Mouse (Mus musculus): Measurements from ENCODE around the gene Gsc2. TPM values are rescaled to one million over a fixed set of nuclear protein-coding genes. Genes with fewer than 3 reads are reported as not detected.

Gene Gsc2
- polyA plus RNA-seq, 2 experiments from 2014 or later = not detected

DNA sequence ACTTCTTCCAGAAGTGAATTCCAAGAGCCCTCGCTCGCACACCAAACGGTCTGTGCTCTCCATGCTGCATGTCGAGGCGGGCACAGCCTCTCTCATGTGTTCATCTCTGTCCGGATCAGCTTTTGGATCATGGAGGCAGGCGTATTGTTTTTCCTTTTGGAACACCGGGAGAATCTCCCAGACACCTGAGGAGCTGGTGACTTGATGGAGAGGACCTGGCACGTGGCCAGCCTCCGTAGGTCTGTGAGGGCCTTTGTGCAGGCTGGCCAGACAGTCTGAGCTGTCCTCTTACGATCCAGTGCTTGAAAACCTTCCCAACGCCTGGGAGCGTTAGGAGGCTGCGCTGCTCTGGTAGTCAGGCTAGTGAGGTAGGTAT, 7.3 kb upstream of the Gsc2 start:
- no peak for ATAC-seq

DNA sequence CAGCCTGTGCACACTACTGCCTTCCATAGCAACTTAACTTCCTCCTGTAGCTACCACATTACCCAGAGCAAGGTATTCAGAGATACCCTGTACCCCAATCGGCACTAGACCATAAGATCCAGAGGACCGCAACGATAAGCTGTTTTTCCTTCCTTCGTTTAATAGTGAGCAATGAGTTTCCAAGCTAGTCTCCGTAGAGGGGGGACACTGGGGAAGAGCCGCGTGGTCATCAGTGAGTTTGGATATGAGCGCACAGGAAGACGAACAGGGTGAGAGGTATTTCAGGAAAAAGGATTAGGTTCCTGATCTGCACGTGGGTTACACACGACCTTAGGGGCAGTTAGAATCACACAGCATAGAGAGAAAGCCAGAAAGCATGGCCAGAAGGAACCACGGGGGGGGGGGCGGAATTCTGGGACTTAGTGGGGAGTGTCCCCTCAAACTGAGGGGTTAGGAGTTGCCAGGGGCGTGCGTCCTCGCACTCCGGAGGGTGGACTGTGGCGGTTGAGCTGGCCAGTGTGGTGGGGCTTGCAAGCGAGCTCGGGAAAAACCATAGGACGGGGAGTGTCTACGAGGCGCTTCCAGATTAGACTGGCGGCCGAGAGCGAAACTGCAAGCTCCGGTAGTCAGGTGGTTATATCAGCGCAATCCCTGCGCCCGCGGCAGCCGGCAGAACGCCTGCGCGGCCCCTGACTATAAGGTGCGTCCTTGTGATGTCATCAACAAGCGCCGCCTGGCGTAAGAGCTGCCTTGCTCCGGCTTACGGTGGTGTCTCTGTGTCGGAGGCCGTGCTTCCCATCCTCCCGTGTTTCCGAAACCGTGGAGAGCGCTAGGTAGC, 6.7 kb upstream of the Gsc2 start:
- ATAC-seq = peak; percentile 95

DNA sequence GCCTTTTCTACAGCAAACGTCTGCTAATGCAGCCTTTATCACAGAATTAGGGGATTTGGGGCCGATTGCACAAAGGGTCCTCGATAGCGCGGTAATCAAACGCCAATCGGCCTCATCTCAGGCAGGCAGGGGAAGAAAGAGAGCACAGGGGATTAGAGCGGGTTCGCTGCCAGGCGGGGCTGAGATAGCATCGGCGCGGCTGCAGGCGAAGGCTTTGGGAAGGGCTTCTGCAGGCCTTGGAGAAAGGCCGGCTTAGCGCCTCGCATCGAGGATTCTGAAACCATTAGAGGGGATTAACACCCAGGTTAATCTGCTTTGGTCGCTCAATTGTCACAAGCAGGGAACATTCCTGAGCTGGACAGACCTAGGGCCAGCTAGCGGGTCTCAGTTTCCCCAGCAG, 5.7 kb upstream of the Gsc2 start:
- ATAC-seq = no peak

DNA sequence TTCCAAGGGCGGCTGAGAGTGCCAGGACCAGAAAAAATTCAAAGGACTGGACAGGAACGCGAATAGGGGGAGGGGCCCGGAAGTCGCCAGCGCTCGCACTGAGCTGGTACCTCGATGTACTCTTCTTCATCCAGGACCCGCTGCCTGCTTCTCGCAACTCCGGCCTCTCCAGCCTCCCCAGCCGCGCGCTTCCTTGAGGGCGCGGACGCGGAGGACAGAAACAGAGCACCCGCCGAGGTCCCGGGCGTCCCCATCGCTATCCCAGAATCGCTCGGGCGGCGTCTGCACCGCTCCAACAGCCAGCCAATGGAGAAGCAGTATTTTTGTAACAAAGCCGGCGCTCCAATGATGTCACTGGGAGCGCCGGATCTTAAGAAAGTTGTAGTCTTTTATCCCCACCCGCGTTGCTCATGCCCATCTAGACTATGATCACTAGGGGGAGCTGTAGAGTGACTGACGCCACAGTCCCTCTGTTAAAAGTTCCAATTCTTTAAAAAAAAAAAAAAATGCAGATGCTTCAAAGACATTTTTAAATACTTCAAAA, 3.7 kb downstream of the Gsc2 start, which contains the start of gene Ess2:
Gene Ess2 (minus strand): TSS at position 297 of the 544 bp plus-strand sequence.
- ATAC-seq = peak; percentile 100

DNA sequence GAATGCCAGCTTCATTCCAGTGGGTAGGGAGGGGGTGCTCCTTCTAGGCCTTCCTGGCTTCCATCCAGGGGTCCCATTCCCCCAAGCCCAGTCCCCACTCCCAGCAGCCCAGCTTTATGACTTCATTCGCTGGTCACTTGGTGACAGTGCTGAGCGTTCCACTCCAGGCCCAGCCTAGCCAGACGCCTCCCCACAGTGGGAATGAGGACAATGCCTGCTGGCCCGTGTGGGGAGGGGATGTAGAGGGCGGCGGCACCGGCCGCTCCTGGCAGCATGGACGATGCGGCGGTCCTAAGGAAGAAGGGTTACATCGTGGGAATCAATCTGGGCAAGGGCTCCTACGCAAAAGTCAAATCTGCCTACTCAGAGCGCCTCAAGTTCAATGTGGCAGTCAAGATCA, 16.4 kb downstream of the Gsc2 start, which contains the start of the genes Dgcr2 and Tssk2:
Gene Dgcr2 (minus strand): TSS at position 101 of the 400 bp plus-strand sequence.
Gene Tssk2 (plus strand): TSS at position 176 of the 400 bp plus-strand sequence.
- no peak for ATAC-seq

DNA sequence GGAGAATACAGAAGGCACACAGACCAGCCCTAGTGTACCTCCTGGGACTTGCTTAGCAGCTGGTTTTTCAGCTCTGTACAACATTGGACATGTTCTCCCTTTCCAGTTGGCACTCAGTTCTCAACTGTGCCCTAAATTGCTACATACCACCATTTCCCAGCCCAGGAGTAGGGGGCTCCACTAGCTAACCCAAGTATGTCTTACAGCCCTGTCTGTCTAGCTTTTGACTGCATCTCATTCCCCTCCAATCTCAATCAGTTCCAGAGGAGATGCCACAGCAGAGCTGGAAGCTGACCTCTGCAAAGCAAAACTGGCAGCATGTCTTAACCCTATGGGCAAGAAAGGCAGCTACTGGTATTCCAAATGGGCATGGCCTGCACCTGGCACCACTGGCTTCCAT, 18.8 kb downstream of the Gsc2 start:
- no peak for ATAC-seq

DNA sequence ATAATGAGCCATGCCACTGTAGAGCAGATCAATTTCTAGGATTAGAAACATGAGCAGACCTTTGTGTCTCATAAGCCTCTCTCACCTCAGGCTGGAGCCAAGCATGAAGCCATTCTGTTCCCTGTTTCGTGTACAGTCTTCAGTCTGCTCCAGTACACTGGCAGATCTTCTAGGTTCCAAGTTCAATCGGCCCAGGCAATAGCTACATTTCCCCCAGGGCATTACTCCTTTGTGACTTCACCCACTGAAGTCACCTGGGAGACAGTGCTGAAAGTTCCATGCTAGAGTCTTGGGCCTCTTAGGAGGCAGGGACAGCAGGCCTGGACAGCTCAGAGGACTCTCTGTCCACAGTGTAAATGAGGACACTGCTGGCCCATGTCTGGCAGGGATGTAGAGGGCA, 20.9 kb downstream of the Gsc2 start, which contains the start of gene Tssk1:
Gene Tssk1 (plus strand): TSS at position 301 of the 400 bp plus-strand sequence.
- no peak for ATAC-seq

DNA sequence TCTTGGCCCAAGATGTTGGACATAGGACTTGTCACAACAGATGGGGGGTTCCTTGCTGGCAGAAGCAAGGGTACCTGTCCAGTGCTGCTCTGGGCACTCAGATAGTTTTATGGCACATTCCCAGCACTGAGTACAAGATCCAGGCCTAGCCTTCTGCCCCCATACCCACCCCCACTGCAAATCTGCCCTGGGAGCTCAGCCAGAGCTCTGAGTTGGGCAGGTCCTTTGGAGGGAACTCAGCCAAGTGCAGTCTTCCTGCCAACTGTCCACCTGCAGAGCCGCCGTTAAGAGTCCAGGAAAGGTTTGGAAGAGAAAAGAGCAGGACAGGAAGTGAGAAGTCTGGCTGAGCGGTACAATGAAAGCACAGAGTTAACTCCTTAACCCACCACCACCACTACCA, 22.3 kb downstream of the Gsc2 start:
- ATAC-seq = no peak

DNA sequence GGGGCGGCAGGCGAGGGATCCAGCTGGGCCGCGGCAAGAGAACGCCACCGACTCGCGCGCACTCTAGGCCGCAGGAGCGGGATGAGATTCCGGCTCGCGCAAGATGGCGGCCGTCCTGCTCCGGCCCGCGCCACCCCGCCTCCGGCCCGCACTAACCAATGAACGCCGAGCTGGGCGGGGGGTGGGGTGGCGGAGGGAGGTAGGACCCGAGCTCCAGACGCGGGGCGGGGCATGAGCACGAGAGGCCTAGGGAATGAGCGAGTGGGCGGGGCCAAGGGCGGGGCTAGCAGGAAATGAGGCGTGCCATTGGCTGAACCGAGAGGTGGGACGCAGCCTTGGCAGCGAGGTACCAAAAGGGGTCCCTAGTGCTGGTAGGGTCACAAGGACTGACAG, 23.3 kb downstream of the Gsc2 start, which contains the start of gene Gm20518:
Gene Gm20518 (minus strand): TSS at position 105 of the 393 bp plus-strand sequence.
- peak; percentile 93 for ATAC-seq

DNA sequence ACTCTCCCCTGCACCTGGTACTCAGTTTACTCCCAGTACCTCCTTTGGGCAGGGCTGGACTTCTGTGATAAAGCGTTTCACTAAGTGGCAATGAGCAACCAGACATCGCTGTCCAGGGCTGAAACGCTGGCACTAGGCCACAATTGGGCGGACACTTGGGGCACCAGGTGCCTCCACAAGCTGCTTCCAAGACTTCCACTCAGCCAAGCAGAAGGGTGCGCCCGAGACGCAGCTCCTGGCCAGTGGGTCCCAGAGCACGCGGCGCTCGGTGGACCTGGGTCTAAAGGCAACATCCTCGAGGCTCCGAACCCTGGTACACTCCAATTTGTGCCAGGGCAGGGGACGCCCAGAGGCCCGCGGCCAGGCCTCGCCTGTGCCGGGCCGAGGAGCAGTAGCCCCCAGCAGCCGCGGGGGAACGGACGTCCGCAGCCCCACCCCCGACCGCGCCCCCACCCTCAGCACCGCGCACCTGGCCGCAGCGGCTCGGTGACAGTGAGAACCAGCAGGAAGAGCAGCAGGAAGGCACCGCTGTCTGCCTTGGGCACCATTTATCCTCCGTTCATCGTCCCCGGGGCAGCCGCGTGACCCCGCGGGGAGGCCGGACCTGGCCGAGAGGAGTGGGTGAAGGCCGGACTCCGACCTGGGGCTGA, 23.8 kb downstream of the Gsc2 start:
- peak; percentile 44 for ATAC-seq

DNA sequence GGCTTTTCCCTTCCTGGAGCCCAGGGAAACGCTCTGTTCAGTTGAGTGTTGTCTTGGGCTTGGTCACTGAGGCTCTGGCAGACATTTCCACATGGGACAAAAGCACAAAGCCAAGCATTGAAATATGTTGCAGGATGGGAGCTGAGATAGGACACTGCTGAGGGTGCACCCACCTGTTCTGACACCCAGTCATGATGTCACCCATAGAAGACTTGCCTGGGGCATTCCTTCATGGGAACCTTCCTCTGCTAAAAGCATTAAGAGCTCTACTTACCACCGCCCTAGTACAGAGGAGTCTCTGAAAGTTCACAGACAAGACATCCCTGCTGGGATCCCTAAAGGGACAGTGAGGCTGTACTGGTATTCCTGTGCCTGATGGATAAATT, 24.5 kb downstream of the Gsc2 start:
- no peak for ATAC-seq

DNA sequence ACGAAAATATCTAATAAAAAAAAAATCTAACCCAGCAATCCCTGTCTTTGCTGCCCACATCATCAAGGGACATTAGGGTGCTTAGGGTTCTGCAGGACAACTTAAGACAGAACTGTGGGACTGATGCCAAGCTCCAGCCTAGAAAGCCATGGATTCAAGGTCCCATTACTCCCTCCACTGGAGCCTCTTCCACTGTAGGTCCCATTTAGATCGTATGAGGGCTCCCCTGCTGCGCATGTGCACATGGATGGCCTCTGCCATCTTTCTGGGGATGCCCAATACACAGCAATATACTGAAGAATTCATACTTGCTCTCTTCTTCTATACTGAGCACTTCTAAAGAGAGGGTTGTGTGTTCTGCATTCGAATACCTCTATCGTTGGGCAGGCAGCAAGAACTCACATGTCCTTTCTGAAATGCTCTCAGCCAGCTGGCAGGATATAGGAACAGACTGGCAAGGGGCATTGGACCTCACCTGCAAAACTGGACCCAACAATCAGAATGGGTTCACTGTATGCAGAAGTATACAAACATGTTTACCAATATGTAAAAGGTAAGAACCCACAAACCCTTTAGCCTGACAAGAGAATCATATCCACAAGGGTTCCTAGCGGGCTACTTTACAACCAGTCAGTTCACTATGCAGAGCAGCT, 25.0 kb downstream of the Gsc2 start:
- no peak for ATAC-seq

DNA sequence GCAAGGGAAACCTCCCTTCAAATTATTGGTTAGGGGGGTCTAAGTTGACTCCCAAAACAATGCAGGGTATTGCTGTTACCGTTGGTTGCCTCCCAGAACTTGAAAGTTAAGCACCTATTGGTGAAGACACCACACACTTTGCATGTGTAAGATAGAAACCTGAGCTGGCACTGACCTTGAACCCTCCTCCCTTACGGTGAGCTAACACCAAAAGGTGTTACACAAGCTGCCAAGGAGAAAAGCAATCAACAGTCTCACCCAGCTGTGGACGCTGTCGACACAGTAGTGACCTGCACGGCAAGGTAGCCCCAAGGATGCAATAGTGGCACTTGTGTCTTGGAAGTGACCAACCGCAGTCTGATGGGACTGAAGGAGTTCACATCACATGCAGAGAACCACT, 30.7 kb downstream of the Gsc2 start:
- ATAC-seq = no peak

DNA sequence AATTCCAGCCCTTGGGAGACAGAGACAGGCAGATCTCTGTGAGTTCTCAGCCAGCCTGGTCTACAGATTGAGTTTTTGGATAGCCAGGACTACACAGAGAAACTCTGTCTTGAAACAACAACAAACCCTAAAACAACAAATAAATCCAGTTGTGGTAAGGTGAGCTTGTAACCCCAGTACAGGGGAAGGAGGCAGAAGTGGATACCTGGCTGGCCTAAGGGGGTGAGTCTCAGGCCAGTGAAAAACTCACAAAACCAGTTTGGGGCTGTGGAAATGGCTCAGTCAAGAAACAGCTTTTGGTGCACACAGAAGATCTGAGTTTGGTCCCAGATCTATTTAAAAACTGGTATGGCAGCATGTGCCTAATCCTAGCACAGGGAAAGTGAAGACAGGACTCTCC, 32.7 kb downstream of the Gsc2 start:
- no peak for ATAC-seq

DNA sequence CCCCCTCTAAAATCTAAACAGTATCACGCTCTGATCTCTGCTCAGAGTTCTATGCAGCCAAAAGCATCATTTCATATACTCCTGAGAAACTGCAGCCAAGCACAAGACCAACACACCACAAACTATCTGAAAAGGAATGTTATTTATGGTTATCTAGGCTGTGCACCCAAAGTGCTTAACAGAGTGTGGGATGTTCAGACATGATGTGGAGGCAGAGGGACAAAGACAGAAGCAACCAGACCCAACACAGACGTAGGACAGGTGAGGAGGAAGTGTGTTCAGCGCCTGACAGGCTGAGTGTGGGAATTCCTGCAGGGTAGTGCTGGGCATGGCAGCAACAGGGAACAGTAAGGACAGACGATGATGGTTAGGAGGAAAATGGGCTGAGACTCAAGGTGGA, 35.3 kb downstream of the Gsc2 start:
- no peak for ATAC-seq

DNA sequence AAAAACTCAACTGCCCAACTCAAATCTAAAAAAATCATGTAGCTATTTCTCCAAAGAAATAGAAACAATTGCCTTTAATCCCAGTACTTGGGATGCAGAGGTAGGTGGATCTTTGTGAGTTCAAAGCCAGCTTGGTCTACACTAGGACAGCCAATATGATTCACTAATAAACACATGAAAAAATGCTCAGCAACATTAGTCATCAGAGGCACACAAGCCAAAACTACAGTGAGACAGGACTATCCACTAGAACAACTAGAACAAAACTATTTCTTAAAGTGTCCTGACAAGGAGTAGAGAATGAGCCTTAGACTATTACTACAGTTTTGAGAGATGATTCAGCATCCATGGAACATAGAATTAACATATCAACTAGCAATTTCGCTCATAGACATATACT, 38.8 kb downstream of the Gsc2 start:
- no peak for ATAC-seq

DNA sequence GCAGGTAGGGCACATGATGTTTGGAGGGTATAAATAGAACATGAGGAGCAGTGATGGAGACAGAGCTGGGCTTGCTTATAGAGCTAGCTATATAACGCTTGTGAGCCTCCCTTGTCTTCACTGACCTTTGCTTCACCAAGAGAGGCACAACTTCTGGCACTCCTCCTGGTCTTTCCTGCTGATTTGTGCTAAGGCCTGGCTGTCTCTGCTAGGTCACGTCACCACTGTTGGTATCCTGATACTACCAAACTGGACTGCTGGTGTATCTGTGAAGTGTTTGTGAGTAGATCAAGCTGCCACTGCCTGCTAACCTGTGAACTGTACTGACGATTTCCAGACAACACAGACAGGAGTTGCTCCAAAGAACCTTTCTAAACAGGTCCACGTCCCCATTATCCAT, 39.7 kb downstream of the Gsc2 start:
- no peak for ATAC-seq

DNA sequence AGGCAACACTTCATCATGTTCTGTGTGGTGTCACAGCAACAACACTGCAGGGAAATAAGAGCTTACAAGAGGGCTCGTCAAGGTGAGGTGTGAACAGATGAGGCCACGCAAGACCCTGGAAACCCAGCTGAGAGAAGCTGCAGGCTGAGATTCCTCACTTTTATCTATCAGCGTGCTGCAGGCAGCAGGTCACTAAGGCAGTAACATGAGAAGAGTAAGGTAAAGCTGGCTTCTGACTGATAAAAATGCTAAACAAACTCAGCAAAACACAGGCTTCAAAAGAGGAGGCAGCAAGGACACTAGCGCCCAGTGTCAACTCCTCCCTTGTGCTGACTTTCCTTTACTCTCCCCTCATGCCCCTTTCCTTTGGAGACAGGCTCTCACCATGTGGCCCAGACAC, 41.9 kb downstream of the Gsc2 start:
- ATAC-seq = no peak

DNA sequence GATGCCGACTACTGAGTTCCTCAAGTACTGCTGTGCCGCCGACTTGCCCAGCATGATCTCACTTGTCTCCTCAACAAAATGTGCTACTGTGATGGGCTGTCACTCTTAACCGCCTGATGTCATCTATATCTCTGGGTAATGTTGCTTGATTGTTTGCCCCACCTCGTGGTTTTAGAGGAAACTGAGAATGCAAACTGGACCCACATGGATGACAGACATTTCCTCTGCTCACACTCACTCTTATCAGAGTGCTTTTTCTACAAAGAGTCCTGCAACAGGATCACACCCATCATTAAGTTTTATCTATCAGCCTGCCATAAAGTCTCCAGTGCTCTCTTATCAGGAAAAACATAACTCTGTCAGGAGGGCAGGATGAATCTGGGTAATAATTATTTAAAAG, 43.6 kb downstream of the Gsc2 start:
- no peak for ATAC-seq

DNA sequence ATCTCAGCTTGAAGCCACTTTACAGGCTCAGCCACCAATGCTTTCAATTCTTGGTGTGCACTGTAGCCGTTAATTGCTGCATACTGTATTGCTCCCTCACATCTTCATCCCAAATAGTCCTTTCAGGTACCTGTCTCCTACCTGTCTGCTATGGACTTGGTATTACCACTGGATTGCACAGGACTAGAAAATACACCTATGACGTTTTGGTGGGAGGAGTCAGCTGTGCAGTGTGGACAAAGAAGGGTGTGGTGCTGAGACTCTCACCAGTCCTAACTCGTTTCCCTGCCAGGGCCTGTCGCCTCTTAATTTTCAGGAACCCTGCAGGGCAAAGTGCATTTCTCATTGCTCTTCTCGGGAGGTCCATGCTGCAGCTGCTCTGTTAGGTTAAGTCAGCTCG, 49.1 kb downstream of the Gsc2 start:
- ATAC-seq = no peak

DNA sequence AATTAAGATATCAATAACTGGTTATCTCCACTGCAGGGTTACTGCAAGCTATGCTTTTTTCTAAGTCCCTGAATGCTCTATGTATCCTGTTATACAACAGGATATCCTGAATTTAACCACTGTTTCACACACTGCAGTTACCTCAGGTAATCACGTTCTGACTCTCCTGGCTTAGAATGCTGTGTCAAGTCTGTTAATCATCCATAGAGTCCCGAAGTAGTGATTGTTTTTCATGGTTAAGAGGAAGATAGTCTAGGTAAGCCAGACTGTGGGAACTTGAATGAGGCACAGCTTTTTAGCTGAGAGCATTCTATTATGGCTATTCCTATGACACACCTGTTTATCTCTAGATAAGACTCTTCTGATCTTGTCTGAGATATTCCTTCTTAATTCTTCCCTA, 49.6 kb downstream of the Gsc2 start:
- ATAC-seq = no peak
